Mouse (Mus musculus) heart, embryonic 14.5 days (tissue): ENCODE measurements around the gene Tfip11. TPM values are rescaled to one million over a fixed set of nuclear protein-coding genes. Genes with fewer than 3 reads are reported as not detected.

Source experiments
- ATAC-seq: fragments of 200-750 bp; cut with Nextera tagmentation; 2 replicates; pipeline ENCODE4 v1.8.0; 2017; ENCODE audit warnings: low read depth, moderate TSS enrichment; ENCODE audit not compliant: insufficient number of reproducible peaks, insufficient read depth, low FRiP score
- H3K27ac ChIP-seq, 2 experiments: fragments of 200-500 bp in 1 of 2; fragments of 300-500 bp in 1 of 2; sonication (generic) in 1 of 2; replicated peaks in 1 of 2; 2 replicates each; pipeline ENCODE4 v1.5.1; 2012 to 2014; ENCODE audit warnings: low read depth in 2 of 2, low read length in 2 of 2, control low read depth in 1 of 2, mild to moderate bottlenecking in 1 of 2, mixed read lengths in 1 of 2; ENCODE audit not compliant: control insufficient read depth in 1 of 2, insufficient read depth in 1 of 2
- H3K27me3 ChIP-seq: fragments of 300-500 bp; sonication (generic); 2 replicates; pipeline ENCODE4 v1.6.1; 2014; ENCODE audit warnings: mild to moderate bottlenecking, low read length, control low read depth; ENCODE audit not compliant: control insufficient read depth, insufficient read depth
- H3K36me3 ChIP-seq: fragments of 300-500 bp; sonication (generic); 2 replicates; pipeline ENCODE4 v1.6.1; 2014; ENCODE audit warnings: mild to moderate bottlenecking, control low read depth, low read length, mixed read lengths; ENCODE audit not compliant: control insufficient read depth, insufficient read depth
- H3K4me1 ChIP-seq, 2 experiments: fragments of 200-500 bp in 1 of 2; fragments of 300-500 bp in 1 of 2; sonication (generic) in 1 of 2; 2 replicates each; pipeline ENCODE4 v1.6.1; 2012 to 2014; ENCODE audit warnings: low read length in 2 of 2, control low read depth in 1 of 2, mixed read lengths in 1 of 2; ENCODE audit not compliant: control insufficient read depth in 2 of 2, insufficient read depth in 2 of 2
- H3K4me2 ChIP-seq: fragments of 300-500 bp; sonication (generic); 2 replicates; pipeline ENCODE4 v1.6.1; 2014; ENCODE audit warnings: mild to moderate bottlenecking, low read length
- H3K4me3 ChIP-seq, 2 experiments: fragments of 200-500 bp in 1 of 2; fragments of 300-500 bp in 1 of 2; sonication (generic) in 1 of 2; 2 replicates each; pipeline ENCODE4 v1.5.1; 2012 to 2014; ENCODE audit warnings: low read length in 2 of 2, mild to moderate bottlenecking in 2 of 2, control low read depth in 1 of 2, low read depth in 1 of 2, moderate library complexity in 1 of 2; ENCODE audit not compliant: control insufficient read depth in 1 of 2, insufficient read depth in 1 of 2
- H3K9ac ChIP-seq: fragments of 300-500 bp; sonication (generic); 2 replicates; pipeline ENCODE4 v1.6.1; 2014; ENCODE audit warnings: mild to moderate bottlenecking, low read length
- H3K9me3 ChIP-seq: fragments of 300-500 bp; sonication (generic); 2 replicates; pipeline ENCODE4 v1.6.1; 2016; ENCODE audit warnings: low read length, control low read depth; ENCODE audit not compliant: control insufficient read depth
- WGBS: fragments of 180-500 bp; shearing (Covaris S2); extraction: QIAGEN DNeasy Blood & Tissue Kit; methylation state at CpG from one replicate; pipeline ENCODE4 v1.1.7; 2014; 5-methylcytosine and 5-hydroxymethylcytosine counted together
- polyA plus RNA-seq: library from polyadenylated mRNA; unstranded; fragments of >200 nt; fragmentation: Nextera tagmentation; extraction: Ambion mirVana; gene quantifications from 2 replicates; pipeline ENCODE4 v1.2.1, GENCODE M21; 2014

The Tfip11 gene
- polyA plus RNA-seq, 1 experiment from 2014 or later: 13.4 TPM

- Histone ChIP-seq H3K9me3 (no peaks in the 10 kb centered on the region), H3K4me3 (no peak overlapping the region), H3K27me3 (no peaks in the 10 kb centered on the region), H3K4me1 (peaks cover 26 to 65% of the 10 kb centered on the region in 2 experiments), H3K4me2 (no peak overlapping the region), H3K36me3 (no peaks in the 10 kb centered on the region), H3K27ac (peak overlapping the region in 1 of 2 experiments; percentile 73; a peak in 2 of 4 replicates), H3K9ac (no peak overlapping the region)
- no peak for ATAC-seq
- 70% methylated on average over 4 of the region's 4 CpGs for WGBS
Measured at GRCm38 (mm10) chr5:112281676-112282075, 44.5 kb upstream of the Tfip11 start.

- 70% methylated on average over 6 of the region's 6 CpGs for WGBS
- H3K4me1 ChIP-seq: peaks cover 26 to 69% of the 10 kb centered on the region in 2 experiments
- no peak overlapping the region for H3K4me3 ChIP-seq
- ATAC-seq: no peak
- H3K9me3 ChIP-seq: no peaks in the 10 kb centered on the region
- H3K4me2 ChIP-seq: no peak overlapping the region
- no peaks in the 10 kb centered on the region for H3K27me3 ChIP-seq
- no peak overlapping the region; the same call in 1 of the 2 replicates for H3K9ac ChIP-seq
- H3K27ac ChIP-seq: peak overlapping the region in 1 of 2 experiments; percentile 73; a peak in 3 of 4 replicates
- H3K36me3 ChIP-seq: no peaks in the 10 kb centered on the region
Measured at GRCm38 (mm10) chr5:112282123-112282779, 43.9 kb upstream of the Tfip11 start.

- H3K27me3 ChIP-seq: no peaks in the 10 kb centered on the region
- H3K4me2 ChIP-seq: peak overlapping the region; percentile 5; the same call in 1 of the 2 replicates
- H3K4me1 ChIP-seq: peaks cover 26 to 66% of the 10 kb centered on the region in 2 experiments
- H3K9me3 ChIP-seq: no peaks in the 10 kb centered on the region
- no peak for ATAC-seq
- H3K27ac ChIP-seq: peak overlapping the region; percentile 49 to 73
- peak overlapping the region; percentile 16; the same call in 1 of the 2 replicates for H3K9ac ChIP-seq
- no peak overlapping the region for H3K4me3 ChIP-seq
- no peaks in the 10 kb centered on the region for H3K36me3 ChIP-seq
- 60% methylated on average over 9 of the region's 9 CpGs for WGBS
Measured at GRCm38 (mm10) chr5:112282780-112283482, 43.2 kb upstream of the Tfip11 start.

- Histone ChIP-seq H3K4me3 (no peak overlapping the region), H3K27me3 (no peaks in the 10 kb centered on the region), H3K4me2 (0 out of 2 replicates have a peak overlapping the region, but pooled peaks have one; percentile 5), H3K27ac (peak overlapping the region; percentile 59 to 73), H3K9ac (no peak overlapping the region), H3K9me3 (no peaks in the 10 kb centered on the region), H3K36me3 (no peaks in the 10 kb centered on the region), H3K4me1 (peaks cover 26 to 68% of the 10 kb centered on the region in 2 experiments)
- WGBS: 57% methylated on average over 10 of the region's 10 CpGs
- peak; percentile 58; the same call in 1 of the 2 replicates for ATAC-seq
Measured at GRCm38 (mm10) chr5:112283543-112284202, 42.5 kb upstream of the Tfip11 start.

- WGBS: 63% methylated on average over 7 of the region's 7 CpGs
- Histone ChIP-seq H3K4me2 (no peak overlapping the region), H3K27ac (peak overlapping the region; percentile 59 to 68), H3K9me3 (no peaks in the 10 kb centered on the region), H3K36me3 (no peaks in the 10 kb centered on the region), H3K9ac (peak overlapping the region; percentile 21; the same call in 1 of the 2 replicates), H3K4me3 (no peak overlapping the region), H3K4me1 (peaks cover 25 to 69% of the 10 kb centered on the region in 2 experiments), H3K27me3 (no peaks in the 10 kb centered on the region)
- ATAC-seq: no peak
Measured at GRCm38 (mm10) chr5:112284203-112284582, 42.0 kb upstream of the Tfip11 start.

- no peaks in the 10 kb centered on the region for H3K27me3 ChIP-seq
- H3K9me3 ChIP-seq: no peaks in the 10 kb centered on the region
- no peak overlapping the region for H3K4me3 ChIP-seq
- WGBS: 89% methylated on average over 7 of the region's 7 CpGs
- H3K4me2 ChIP-seq: no peak overlapping the region
- H3K9ac ChIP-seq: no peak overlapping the region
- H3K4me1 ChIP-seq: peaks cover 18 to 64% of the 10 kb centered on the region in 2 experiments
- no peaks in the 10 kb centered on the region for H3K36me3 ChIP-seq
- no peak overlapping the region for H3K27ac ChIP-seq
- no peak for ATAC-seq
Measured at GRCm38 (mm10) chr5:112285548-112286085, 40.5 kb upstream of the Tfip11 start.

- ATAC-seq: no peak
- Histone ChIP-seq H3K4me1 (peaks cover 18 to 56% of the 10 kb centered on the region in 2 experiments), H3K9ac (no peak overlapping the region), H3K4me2 (no peak overlapping the region), H3K27ac (no peak overlapping the region), H3K9me3 (no peaks in the 10 kb centered on the region), H3K4me3 (no peak overlapping the region), H3K27me3 (no peaks in the 10 kb centered on the region), H3K36me3 (no peaks in the 10 kb centered on the region)
- 67% methylated on average over 2 of the region's 2 CpGs for WGBS
Measured at GRCm38 (mm10) chr5:112286608-112286983, 39.6 kb upstream of the Tfip11 start.
